Mouse (Mus musculus): ENCODE measurements around the gene Tnc.

DNA sequence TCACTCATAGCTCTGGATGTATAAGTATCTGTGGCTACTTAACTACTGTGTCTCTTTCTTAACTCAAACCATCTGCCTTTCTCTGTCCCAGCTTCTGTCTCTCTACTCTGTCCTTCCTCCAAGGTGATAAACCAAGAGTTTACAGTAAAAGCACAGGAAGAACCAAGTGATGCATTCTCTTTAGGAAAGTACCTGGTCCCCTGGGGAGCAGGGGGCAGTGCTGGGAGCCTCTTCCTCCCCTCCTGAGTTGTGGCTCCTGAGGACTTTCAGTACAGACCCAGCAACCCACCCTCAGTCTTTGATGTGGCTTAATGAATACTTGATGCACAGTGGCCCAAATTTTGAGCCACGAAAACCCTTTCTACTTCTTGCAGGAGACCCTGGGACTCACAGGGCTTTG is 118.6 kb downstream of the Tnc start:
- TF ChIP-seq CTCF (IDR thresholded peaks at IDR 0.05; ENCODE audit: control insufficient read depth, insufficient read depth, low read length), result no peak
- no peak for TF ChIP-seq POLR2A (IDR thresholded peaks at IDR 0.05; ENCODE audit: borderline replicate concordance, control insufficient read depth, low read depth, low read length)
